Mouse (Mus musculus): Measurements from ENCODE around the gene Neurl1b. TPM values are rescaled to one million over a fixed set of nuclear protein-coding genes. Genes with fewer than 3 reads are reported as not detected.

The Neurl1b gene
- polyA plus RNA-seq (2015; fragmentation: Nextera tagmentation; extraction: Ambion mirVana) = 0.47 and 0.49 TPM in 2 replicates

GRCm38 (mm10) chr17:26414523-26415354, at the start of gene Neurl1b:
TSS of gene Neurl1b (plus strand) at chr17:26414829.
- H3K27me3 ChIP-seq = peaks cover 63% of the 10 kb centered on the region
- WGBS = under 1% methylated on average over 104 of the region's 105 CpGs

GRCm38 (mm10) chr17:26366792-26367191, 47.8 kb upstream of the Neurl1b start:
- H3K4me3 ChIP-seq = no peak overlapping the region
- H3K36me3 ChIP-seq = no peaks in the 10 kb centered on the region
- H3K4me1 ChIP-seq (replicated peaks) = peaks cover 37% of the 10 kb centered on the region
- no peaks in the 10 kb centered on the region for H3K9me3 ChIP-seq
- 82% methylated on average over 4 of the region's 4 CpGs for WGBS
- no peaks in the 10 kb centered on the region for H3K27me3 ChIP-seq
- no peak for ATAC-seq (ENCODE audit: low read depth)
- H3K4me2 ChIP-seq = no peak overlapping the region
- no peak overlapping the region for H3K9ac ChIP-seq
- H3K27ac ChIP-seq (replicated peaks) = no peak overlapping the region

More at GRCm38 (mm10) chr17:26414523-26415354, at the start of gene Neurl1b:
- ATAC-seq (ENCODE audit: low read depth) = peak; percentile 64
- Histone ChIP-seq H3K9me3 (no peaks in the 10 kb centered on the region), H3K4me2 (peak within 1 kb of the TSS; percentile 89), H3K4me1 (replicated peaks) (peaks cover 16% of the 10 kb centered on the region), H3K4me3 (peak within 1 kb of the TSS; percentile 83), H3K36me3 (no peaks in the 10 kb centered on the region), H3K27ac (replicated peaks) (no peak within 1 kb of the TSS), H3K9ac (peak within 1 kb of the TSS; percentile 80)

- WGBS = 71% methylated on average over 10 of the region's 10 CpGs
- H3K4me2 ChIP-seq = no peak overlapping the region
- H3K4me1 ChIP-seq (replicated peaks) = peaks cover 25% of the 10 kb centered on the region
- ATAC-seq (ENCODE audit: low read depth) = no peak
- H3K27me3 ChIP-seq = no peaks in the 10 kb centered on the region
- no peak overlapping the region for H3K9ac ChIP-seq
- no peaks in the 10 kb centered on the region for H3K36me3 ChIP-seq
- H3K4me3 ChIP-seq = no peak overlapping the region
- H3K9me3 ChIP-seq = no peaks in the 10 kb centered on the region
- H3K27ac ChIP-seq (replicated peaks) = no peak overlapping the region
These were observed 46.2 kb upstream of the Neurl1b start for GRCm38 (mm10) chr17:26368336-26368992.

- peaks cover 12% of the 10 kb centered on the region for H3K4me1 ChIP-seq (replicated peaks)
- no peak overlapping the region for H3K4me2 ChIP-seq
- H3K27ac ChIP-seq (replicated peaks) = no peak overlapping the region
- no peaks in the 10 kb centered on the region for H3K9me3 ChIP-seq
- ATAC-seq (ENCODE audit: low read depth) = no peak
- H3K9ac ChIP-seq = no peak overlapping the region
- WGBS = 53% methylated on average over 9 of the region's 9 CpGs
- no peaks in the 10 kb centered on the region for H3K36me3 ChIP-seq
- H3K4me3 ChIP-seq = no peak overlapping the region
- no peaks in the 10 kb centered on the region for H3K27me3 ChIP-seq
These were observed 43.9 kb upstream of the Neurl1b start for GRCm38 (mm10) chr17:26370521-26371245.

- WGBS = 66% methylated on average over 3 of the region's 3 CpGs
- ATAC-seq (ENCODE audit: low read depth) = no peak
- Histone ChIP-seq H3K27me3 (no peaks in the 10 kb centered on the region), H3K36me3 (no peaks in the 10 kb centered on the region), H3K9me3 (no peaks in the 10 kb centered on the region), H3K4me3 (no peak overlapping the region), H3K4me2 (no peak overlapping the region), H3K9ac (no peak overlapping the region), H3K4me1 (replicated peaks) (peaks cover 10% of the 10 kb centered on the region), H3K27ac (replicated peaks) (no peak overlapping the region)
These were observed 43.4 kb upstream of the Neurl1b start for GRCm38 (mm10) chr17:26371246-26371535.

GRCm38 (mm10) chr17:26373211-26373610, 41.4 kb upstream of the Neurl1b start:
- H3K36me3 ChIP-seq = no peaks in the 10 kb centered on the region
- H3K9ac ChIP-seq = no peak overlapping the region
- no peak for ATAC-seq (ENCODE audit: low read depth)
- H3K9me3 ChIP-seq = no peaks in the 10 kb centered on the region
- H3K4me3 ChIP-seq = no peak overlapping the region
- H3K4me1 ChIP-seq (replicated peaks) = peaks cover 2% of the 10 kb centered on the region; the same call in 1 of the 2 replicates
- H3K4me2 ChIP-seq = no peak overlapping the region
- no peak overlapping the region for H3K27ac ChIP-seq (replicated peaks)
- WGBS = 73% methylated on average over 5 of the region's 5 CpGs
- no peaks in the 10 kb centered on the region for H3K27me3 ChIP-seq

GRCm38 (mm10) chr17:26376416-26376815, 38.2 kb upstream of the Neurl1b start:
- H3K27me3 ChIP-seq = no peaks in the 10 kb centered on the region
- no peak overlapping the region for H3K4me2 ChIP-seq
- no peaks in the 10 kb centered on the region for H3K36me3 ChIP-seq
- no peak for ATAC-seq (ENCODE audit: low read depth)
- no peaks in the 10 kb centered on the region for H3K9me3 ChIP-seq
- H3K4me1 ChIP-seq (replicated peaks) = peaks cover 9% of the 10 kb centered on the region
- H3K9ac ChIP-seq = no peak overlapping the region
- no peak overlapping the region for H3K4me3 ChIP-seq
- 74% methylated on average over 1 of the region's 1 CpGs for WGBS
- H3K27ac ChIP-seq (replicated peaks) = no peak overlapping the region

- Histone ChIP-seq H3K4me1 (replicated peaks) (peaks cover 17% of the 10 kb centered on the region), H3K36me3 (no peaks in the 10 kb centered on the region), H3K9ac (no peak overlapping the region), H3K27me3 (no peaks in the 10 kb centered on the region), H3K4me3 (no peak overlapping the region), H3K9me3 (no peaks in the 10 kb centered on the region), H3K4me2 (no peak overlapping the region), H3K27ac (replicated peaks) (no peak overlapping the region)
- ATAC-seq (ENCODE audit: low read depth) = no peak
- WGBS = 81% methylated on average over 4 of the region's 4 CpGs
These were observed 37.5 kb upstream of the Neurl1b start for GRCm38 (mm10) chr17:26376994-26377744.

- Histone ChIP-seq H3K27me3 (no peaks in the 10 kb centered on the region), H3K9me3 (no peaks in the 10 kb centered on the region), H3K27ac (replicated peaks) (no peak overlapping the region), H3K36me3 (no peaks in the 10 kb centered on the region), H3K4me3 (no peak overlapping the region), H3K4me2 (no peak overlapping the region), H3K9ac (no peak overlapping the region), H3K4me1 (replicated peaks) (peaks cover 17% of the 10 kb centered on the region)
- peak; percentile 40; the same call in 1 of the 2 replicates for ATAC-seq (ENCODE audit: low read depth)
- 48% methylated on average over 7 of the region's 8 CpGs for WGBS
These were observed 34.2 kb upstream of the Neurl1b start for GRCm38 (mm10) chr17:26380280-26380985.

GRCm38 (mm10) chr17:26380986-26381446, 33.6 kb upstream of the Neurl1b start:
- no peak overlapping the region for H3K4me2 ChIP-seq
- H3K4me3 ChIP-seq = no peak overlapping the region
- H3K27ac ChIP-seq (replicated peaks) = no peak overlapping the region
- peak; percentile 27; the same call in 1 of the 2 replicates for ATAC-seq (ENCODE audit: low read depth)
- H3K27me3 ChIP-seq = no peaks in the 10 kb centered on the region
- H3K36me3 ChIP-seq = no peaks in the 10 kb centered on the region
- H3K9me3 ChIP-seq = no peaks in the 10 kb centered on the region
- H3K9ac ChIP-seq = no peak overlapping the region
- WGBS = 39% methylated on average over 4 of the region's 4 CpGs
- peaks cover 17% of the 10 kb centered on the region for H3K4me1 ChIP-seq (replicated peaks)

GRCm38 (mm10) chr17:26381613-26382012, 33.0 kb upstream of the Neurl1b start:
- ATAC-seq (ENCODE audit: low read depth) = no peak
- WGBS = 58% methylated on average over 5 of the region's 5 CpGs
- no peaks in the 10 kb centered on the region for H3K9me3 ChIP-seq

More at GRCm38 (mm10) chr17:26381613-26382012, 33.0 kb upstream of the Neurl1b start:
- Histone ChIP-seq H3K36me3 (no peaks in the 10 kb centered on the region), H3K4me1 (replicated peaks) (peaks cover 17% of the 10 kb centered on the region), H3K9ac (no peak overlapping the region), H3K27ac (replicated peaks) (no peak overlapping the region), H3K4me2 (no peak overlapping the region), H3K4me3 (no peak overlapping the region), H3K27me3 (no peaks in the 10 kb centered on the region)
